Mouse (Mus musculus): ENCODE results near the gene Vapa.
"Not testable (repeated sequence)": the region's sequence is repeated elsewhere in the genome, so short reads cannot be mapped to it uniquely, and the experiment has no call there.

Vapa gene

DNA sequence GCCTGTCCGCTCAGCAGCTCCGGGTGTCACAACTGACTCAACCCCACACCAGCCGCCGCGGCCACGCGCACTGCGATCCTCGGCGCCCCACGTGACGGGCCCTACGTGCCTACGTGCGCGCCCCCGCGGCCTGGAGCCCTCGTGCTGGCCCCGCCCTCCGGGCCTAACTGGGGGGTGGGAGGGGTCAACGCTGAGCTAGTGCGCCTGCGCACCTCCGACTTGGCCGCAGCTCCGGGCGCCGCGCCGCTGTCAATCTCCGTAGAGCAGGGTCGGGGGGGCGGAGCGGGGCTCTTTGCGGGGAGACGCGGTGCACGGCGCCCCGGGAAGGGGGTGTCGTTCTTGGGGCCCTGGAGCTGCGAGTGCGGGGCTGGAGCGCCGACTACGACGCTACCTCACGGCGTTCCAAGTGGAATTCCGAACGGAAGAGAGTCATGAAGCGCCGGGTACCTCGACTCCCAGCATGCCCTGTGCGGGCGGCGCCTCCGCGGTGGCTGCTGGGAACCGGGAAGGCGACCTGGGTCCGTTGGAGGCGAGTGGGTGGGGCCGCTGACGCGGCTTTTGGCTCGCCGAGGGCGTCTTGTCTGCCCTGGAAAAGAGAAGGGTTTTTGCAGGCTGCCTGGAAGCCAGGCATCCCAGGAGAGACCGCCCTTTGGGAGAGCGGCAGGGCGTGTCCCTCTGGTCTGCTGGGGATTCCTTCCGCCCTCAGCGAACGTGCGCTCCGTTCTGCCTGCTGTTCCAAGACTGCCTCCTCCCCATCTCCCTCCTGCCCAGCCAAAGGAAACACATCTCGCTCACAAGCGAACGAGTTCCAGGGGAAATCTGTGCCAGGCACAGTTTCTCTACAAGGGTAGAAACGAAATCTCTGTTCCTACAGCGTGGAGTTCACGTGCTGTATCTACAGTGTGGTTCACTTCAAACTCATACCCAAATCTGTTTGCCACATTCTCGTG is at the start of gene Vapa:
Gene Vapa, minus strand, starts transcription at position 93 of the 950 bp plus-strand sequence.
- DNase-seq = peak; percentile 95 to 96

DNA sequence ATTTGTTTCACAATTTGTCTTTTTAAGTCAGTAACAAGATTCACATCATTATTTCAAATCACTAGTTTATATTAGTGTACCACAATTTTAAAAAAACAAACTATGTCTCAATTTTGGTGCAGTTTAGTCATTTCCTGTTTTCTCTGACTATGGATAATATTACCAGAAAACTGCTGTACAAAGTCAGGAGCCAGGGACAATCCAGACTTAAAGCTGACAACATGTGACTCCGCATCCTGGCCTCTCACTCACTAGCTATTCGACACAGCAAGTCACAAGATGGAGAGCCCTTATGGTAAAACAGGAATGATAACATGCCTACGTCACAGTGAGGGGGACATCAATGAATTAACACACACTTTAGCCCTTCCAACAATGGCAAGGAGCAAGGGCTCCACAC is 49.3 kb upstream of the Vapa start:
- no peak for DNase-seq

DNA sequence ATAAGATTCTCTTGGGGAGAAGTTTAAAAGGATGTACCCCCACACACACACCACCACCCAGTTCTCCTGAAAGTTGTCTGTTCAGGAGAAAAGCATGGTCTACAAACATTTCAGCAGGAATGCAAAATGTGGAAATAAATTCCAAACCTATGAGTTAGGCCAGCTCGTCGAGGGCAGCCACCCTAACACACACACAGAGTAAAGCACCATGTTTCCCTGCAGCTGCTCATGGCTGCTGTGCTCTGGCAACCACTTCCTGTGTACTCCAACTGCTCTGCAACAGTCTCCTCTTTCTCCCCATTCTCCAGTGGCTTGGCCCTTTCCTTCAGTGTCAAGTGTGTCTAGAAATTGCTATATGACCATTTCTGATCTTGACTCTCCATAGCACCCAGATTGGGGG is 45.1 kb upstream of the Vapa start:
- DNase-seq = peak in 1 of 2 experiments; percentile 9

DNA sequence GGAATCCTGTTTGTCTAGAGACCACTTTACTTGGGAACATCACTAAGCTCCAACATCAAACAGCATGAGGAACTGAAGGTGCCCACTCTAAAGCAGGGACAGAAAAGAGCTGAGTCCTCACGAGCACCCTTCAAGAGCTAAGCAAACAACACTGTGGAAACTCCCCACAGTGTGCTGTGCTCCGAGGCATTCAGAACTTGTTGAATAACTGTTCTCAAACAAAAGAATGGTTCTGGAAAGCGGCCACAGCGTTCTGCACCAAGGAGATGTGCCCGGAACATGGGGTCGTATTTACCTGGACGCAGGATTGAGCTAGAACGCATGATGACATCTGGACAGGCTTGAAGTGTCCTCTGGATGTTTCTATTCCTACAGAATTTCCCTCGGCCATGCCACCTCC is 44.6 kb upstream of the Vapa start:
- no peak for DNase-seq

DNA sequence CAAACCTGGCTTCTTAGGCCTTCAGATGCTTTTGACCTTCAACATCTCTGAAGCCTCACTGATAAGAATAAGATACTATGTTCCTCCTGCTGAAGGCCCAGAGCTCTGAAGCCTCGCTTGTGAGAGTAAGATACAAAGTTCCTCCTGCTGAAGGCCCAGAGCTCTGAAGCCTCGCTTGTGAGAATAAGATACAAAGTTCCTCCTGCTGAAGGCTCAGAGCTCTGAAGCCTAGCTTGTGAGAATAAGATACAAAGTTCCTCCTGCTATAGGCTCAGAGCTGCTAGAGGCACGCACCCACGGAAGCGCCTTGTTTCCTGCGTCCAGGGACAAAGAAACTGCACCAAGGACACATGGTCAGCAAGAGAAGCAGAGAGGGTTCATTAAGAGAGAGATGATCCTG is 43.4 kb upstream of the Vapa start:
- DNase-seq = no peak

DNA sequence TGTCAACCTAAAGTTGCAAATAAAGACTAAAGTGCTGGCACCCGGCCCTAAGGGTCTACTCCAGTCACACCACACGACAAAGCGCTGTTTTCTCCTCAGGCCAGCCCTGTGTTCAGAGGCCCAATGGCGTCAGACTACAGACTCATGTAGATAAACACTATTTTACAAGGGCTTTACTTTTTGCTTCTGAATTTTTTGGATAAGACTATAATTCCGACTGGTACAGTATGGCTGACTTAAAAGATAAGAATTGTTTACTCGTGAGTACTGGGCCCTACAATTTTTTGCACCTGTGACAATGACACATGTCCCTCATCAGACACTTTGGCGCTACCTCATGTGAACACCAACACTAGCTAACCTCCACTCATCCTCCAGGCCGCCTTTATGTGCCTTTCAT is 42.7 kb upstream of the Vapa start:
- no peak for DNase-seq

DNA sequence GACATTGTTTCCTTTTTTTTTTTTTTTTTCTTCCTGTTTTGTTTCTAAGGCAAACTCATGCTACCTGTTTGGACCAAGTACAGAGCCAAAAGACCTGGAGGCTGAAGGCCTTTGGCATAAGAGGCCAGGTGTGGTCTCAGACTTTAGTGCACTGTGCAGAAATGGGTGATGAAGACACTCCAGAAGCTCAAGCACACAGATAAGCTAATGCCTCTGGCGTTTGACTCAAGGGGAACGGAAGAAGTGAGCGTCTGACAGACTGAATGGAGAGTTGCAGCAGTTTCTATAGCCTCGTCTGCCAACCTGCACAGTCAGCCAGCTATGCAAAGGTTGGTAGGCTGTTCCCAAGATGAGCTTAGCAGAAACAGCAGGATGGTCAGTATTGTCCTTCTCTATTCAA is 42.3 kb upstream of the Vapa start:
- no peak for DNase-seq

DNA sequence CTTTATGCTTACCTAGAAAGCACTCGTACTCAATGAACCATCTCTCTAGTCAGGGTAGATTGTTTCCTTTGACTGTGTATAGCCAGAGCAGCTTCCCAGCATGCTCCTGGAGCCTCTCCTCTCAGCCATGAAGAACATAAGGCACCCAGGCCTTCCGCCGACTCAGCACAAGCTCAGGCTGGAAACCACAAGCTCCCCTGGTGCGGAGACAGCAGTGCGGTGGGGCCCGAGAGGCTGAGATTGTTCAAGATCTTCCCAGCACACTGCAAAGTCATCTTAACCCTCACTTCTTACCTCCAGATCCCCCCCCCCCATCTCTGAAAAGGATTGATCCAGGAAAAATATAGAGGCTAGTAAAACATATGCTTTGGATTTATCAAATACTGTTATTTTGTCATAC is 37.2 kb upstream of the Vapa start:
- no peak for DNase-seq

DNA sequence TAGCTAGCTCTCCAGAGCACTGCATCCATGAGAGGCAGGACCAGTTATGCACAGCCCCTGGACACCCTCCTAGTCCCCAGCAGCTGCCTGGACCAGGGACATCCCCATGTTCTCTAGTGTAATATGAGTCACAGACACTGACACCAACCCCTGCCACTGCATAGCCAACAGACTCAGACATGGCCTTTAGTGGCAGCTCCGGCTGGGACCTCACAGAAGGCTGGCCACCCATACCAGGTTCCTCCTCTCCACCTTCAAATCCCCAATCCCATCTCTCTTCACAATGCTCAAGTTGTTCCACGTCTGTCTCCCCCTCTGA is 35.8 kb upstream of the Vapa start:
- DNase-seq = no peak

DNA sequence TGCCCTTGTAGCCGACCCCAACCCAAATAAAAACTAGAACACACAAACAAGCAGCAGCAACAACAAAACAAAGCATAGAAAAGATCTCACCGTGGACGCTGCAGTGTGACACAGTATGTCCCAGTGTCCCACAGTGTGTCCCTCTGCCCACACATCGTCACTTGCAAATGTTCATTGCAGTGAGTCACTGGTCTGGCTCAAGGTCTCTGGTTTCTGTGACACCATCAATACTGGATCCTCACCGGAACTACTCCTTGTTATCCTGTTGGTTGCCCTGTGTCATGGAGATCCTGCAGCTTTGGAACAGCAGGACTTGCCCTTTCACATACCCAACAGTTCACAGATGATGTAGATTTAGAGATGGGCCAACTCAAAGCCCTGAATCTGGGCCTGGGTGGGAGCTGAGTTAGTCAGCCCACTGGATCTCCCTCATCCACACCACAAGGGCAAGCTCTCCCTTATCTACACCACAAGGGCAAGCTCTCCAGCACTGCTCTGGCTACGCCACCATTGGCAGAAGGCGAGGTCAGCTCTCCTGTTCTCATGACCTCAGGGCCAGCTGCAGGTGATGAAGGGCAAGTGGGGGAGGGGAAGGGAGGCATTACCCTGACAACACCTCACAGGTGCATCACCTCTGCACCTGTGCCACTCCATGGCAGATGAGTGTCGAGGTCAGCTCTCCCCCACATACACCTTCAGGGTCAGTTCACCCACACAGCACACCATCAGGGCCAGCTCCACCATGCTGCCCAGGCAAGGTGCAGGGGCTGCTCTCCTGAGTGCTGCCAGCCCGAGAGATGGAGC is 35.2 kb upstream of the Vapa start:
- DNase-seq = no peak

DNA sequence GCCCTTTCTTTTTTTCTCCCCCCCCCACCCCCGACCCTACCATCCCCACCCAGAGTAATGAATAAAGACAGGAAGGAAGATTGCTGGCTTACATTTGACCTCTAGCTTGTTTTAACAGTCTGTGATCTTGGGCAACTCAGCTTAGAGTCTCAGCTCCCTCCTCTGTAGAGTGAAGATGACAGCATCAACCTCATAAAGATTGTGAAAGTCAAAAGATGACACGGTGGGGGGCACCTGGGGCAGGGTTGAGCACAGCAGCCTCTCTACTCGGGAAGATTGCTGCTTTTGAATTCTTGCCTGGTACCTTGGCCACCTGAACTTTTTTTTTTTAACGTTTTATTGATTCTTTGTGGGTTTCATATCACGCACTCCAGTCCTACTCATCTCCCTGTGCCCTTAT is 34.6 kb upstream of the Vapa start:
- no peak for DNase-seq

DNA sequence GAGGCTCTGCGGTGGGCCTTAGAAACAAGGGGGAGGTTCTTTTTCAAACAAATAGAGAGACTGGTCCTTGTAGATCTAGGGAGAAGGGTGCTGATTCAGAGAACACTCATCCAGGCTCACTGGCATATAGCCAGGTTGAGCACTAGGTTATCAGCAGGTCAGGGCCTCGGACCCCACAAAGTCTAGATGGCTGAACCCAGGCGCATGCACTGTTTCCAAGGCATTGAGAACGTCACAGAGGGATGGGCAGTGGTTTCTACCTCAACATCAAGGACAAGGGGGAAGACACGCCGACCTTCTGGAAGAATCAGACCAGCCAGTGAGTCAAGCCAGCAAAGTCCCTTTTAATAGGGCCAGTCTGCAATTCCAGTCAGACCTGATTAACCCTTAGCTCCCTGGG is 33.9 kb upstream of the Vapa start:
- DNase-seq = no peak

DNA sequence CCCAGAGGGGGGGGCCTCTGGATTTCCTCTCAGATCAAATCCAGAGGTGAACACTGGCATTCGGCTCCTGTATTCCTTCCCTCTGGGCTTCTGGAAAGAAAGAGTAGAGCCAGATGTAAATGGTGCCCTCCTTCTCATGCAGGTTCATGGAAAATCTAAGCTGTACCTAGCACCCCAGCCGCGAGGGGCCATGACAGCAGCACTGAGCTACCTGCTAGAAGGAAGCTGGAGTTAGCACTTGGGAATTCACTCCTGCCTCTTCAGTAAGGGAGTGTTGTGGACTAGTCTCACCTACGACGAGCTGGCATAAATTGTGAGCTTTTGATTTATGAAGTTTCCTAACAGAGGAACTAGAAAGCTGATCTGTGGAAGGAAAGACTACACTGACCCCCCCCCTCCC is 30.2 kb upstream of the Vapa start:
- no peak for DNase-seq

DNA sequence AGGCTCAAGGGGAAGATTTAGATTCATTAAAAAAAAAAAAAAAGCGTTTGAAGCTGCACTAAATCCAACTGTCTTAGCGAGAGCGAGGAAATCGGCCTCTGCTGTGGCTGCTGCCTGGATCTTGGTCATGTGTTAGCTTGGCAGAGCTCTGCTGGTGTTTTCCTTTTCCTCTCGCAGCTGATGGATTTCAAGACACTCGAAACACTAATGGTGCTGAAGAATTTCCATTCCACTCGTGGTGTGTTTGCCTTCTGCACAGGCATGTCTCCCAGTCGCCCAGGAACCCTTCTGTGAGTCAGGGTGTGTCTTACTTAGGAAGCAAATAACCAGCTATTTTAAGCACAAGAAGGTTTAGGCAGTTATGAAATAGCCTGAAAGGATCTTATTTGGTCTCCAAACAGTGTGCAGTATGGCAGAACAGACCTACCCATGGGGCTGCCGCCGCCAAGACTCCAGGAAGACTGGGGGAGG is 29.7 kb upstream of the Vapa start:
- DNase-seq = no peak

DNA sequence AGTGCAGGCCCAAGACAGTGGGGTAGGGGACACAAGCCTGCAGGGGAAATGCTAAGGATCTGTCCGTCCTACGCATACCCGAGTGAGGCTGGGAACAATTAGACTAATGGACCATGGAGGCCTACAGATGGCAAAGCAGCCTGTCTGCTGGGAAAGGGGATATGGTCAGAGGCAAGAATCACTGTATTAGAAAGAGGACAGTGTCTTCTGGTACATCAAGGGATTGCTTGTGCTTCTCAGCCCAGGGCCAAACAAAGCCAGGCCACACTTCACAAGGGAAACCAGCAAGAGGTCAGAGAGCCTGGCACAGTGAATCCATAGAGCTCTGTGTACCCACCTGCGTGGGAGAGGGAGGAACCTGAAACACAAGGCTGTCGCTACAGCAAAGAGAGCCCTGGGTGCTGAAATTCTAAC is 29.2 kb upstream of the Vapa start:
- no peak for DNase-seq

DNA sequence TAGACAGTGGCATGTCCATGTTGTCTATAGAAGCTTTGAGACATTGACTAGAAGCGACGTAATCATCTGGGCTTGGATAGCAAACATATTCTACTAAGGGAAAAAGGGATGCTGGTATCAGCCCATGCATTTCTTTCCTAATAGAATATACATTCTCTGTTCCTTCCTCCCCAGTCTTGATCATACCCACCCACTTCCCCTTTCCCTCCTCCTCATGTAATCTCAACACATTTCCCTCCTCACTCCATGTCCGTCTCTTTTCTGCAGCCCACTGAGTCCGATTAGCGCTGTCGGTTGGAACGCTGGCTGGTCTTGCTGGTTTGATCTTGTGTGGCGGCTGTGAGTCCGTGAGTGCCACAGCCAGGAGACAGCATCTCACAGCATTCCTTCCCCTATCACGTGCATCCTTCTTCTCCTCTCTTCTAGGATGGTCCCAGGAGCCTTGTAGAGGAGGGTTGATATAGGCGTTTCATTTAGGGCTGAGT is 28.4 kb upstream of the Vapa start, which contains the start of gene Txndc2:
Gene Txndc2, minus strand, starts transcription at position 435 of the 485 bp plus-strand sequence.
- no peak for DNase-seq

DNA sequence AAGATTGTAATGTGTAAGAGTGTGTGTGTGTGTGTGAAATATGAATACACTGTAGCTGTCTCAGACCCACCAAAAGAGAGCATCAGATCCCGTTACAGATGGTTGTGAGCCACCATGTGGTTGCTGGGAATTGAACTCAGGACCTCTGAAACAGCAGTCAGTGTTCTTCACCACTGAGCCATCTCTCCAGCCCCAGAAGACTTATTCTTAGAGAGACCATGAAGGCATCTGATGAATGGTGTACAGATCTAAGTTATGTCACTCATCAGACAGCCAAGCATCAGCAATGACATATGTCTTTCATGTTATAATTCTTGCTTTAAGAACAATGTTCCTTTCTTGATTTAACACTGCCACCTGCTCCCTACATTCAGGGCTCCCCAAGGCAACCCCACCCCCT is 25.8 kb upstream of the Vapa start:
- DNase-seq = no peak

DNA sequence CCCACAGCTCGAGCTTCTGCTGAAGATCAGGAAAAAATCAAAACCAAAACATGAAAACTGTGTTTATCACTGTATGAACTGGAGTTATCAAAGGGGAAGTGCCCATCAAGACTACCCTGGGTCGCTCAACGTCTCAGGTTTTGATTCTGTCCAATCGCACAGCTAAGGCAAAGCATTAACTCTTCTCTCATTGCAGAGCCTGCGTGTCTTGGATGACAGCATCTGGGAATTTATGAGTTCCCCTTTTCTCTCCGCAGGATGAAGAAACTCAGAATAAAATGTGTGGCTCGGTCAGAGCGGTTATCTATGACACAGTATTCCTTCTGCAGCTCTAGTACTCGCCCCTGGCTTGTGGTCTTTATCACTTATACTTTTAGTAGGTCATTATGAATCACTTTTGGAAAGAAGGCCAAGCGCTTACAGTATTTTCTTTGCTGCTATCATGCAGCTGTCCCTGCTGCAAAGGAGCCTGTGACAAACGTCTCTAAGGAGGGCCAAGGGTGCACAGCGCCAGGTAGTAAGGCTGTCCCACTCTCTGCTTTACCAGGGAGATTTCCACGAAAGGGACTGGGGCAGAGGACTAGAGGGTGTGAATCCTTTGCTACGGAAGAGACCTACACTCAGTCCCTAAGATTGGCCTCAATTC is 22.5 kb upstream of the Vapa start:
- DNase-seq = no peak

DNA sequence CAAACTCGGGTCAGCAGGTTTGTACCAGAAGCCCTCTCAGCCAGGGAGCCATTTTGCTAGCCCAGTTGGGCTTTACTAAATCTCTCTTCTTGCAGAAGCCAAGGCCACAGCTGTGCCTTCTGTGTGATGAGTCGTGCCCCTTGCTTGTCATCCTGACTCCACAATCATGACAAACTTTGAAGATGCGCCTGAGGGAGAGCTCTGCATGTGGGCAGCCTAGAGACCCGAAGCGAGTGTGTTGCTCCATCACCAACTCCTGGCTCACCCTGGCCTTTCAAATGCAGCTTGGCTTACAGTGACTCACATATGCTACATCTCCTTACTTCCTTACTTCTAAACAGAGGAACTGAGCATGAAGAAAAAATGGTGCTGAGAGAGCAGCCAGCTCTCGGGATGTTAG is 16.6 kb upstream of the Vapa start:
- no peak for DNase-seq

DNA sequence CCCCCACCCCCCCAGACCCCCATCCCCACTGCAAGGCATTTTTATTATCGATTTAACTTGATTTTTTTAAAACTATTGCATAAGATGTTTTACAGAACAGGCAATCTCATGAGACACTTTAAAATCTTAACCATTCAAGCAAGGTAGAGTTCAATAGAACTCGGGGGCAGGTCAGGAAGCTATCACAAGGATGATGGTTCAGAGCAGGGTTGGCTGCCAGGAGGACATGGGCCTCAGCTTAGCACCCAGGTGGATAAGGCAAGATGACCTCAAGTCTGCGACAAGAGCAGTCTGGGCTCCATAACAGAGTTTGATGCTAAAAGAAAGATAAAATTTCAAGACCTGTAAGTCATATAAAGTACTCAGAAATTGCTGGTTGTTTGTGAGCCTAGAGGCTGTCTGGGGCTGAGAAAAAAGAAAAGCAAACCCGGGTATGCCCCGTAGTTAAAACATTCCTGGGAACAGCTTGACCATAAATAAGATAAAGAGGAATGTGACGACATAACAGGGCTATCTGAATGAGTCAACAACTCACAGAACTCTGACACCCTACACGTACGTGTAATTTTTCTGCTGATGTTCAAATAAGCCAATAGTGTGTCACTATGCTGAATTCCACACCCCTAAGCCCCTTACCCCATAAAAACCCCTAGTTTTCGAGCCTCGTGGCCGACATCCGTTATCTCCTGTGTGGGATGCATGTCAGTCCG is 15.6 kb upstream of the Vapa start:
- not testable (repeated sequence) for DNase-seq

DNA sequence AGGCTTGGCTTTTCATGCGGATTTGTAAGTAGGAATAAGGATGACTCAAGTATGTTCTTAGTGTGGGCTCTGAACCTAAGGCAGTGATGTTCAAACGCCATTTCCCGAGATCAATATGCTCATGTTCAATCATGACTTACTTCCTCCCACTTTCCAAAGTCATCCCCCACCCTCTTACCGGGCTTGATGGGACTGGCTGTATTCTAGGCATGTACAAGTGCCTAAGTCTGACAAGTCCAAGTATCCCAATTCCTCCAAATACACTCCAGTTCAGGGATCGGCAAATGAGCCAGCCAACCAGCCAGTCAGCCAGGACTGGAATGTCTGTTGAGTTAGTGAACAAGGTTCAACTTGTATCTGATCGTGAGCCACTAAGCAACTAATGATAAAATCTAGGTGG is 12.9 kb upstream of the Vapa start:
- DNase-seq = no peak

DNA sequence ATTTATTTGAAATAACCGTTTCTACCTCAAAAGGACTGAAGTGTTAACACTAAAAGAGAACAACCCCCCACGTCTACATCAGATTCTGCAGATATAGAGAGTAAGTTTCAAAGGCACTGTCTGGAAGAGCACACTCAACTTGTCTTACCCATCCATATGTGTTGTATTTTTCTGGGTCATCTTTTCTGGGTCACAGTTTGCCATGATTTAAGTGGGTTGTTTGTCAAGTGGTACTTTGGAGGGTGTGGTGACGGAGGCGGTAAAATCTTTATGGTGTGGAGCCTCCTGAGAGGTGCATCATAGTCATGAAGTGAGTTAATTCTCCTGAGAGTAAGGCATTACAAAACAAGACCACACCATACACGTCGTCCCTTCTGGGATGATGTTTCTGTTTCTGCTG is 12.2 kb upstream of the Vapa start:
- no peak for DNase-seq

DNA sequence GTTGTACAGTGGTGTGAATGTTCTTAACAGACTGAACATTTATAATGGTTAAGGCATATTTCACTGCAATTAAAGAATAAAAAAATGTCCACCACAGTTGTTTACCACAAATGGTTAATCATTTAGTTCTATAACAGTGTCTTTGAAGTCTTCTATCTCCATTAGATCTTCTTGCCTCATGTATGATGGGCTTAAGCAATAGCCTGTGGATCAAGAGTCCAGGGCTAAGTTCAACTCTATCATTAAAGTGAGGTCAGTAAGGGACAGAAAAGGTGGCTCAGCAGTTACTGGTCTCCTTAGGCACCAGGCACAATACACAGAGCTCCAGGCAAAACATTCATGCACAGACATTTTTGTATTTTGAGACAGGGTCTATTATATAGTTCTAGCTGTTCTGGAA is 9.8 kb upstream of the Vapa start:
- DNase-seq = no peak

All from thymus, adult 18-20 months (tissue).